In the genomic region with DNA sequence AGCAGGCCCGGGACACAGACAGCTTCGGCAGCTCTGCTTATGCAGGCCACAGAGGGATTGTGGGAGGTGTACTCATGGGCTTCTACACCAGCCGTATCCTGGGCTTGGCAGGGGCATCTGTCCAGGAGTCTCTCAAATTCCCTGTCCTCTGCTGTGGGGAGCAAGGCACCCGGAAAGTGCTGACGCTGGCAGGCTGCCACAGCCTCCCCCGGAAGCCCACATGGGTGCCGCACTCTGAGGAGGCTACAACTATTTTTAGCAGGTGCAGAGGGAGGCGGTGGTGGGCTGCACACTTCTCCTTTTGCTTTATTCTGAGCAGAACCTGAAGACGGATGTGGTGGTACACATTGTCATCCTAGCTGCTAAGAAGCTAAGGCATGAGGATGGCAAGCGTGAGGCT, we compare ENCODE assay signal across 8 mouse cellular contexts. TPM values are rescaled to one million over a fixed set of nuclear protein-coding genes. Genes with fewer than 3 reads are reported as not detected.
A peak's percentile ranks its signal among the peaks of the same experiment; 100 is the strongest.
DNase-seq lines count a peak whose midpoint lies in the region; ATAC-seq and TF ChIP-seq lines count a peak whose summit lies in the region.

No protein-coding gene starts in this region.

- WGBS in lung, postnatal 0 days: 45% methylated on average over 10 of the region's 10 CpGs
- 55% methylated on average over 10 of the region's 10 CpGs for WGBS in lung, embryonic 16.5 days

- no peak for TF ChIP-seq CTCF in lung, postnatal 0 days (IDR thresholded peaks at IDR 0.05)

- no peaks in the 10 kb centered on the region for H3K9me3 ChIP-seq in lung, postnatal 0 days (ENCODE audit: low read length)
- H3K9me3 ChIP-seq in lung, embryonic 16.5 days (ENCODE audit: control insufficient read depth, low read length): no peaks in the 10 kb centered on the region; the same call in 1 of the 2 replicates

- ATAC-seq in lung, postnatal 0 days: no peak
- ATAC-seq in lung, embryonic 16.5 days (ENCODE audit: low read depth): 0 out of 2 replicates have a peak, but pooled peaks have one; percentile 28

- TF ChIP-seq EP300 in lung, postnatal 0 days (IDR thresholded peaks at IDR 0.05): no peak

- DNase-seq in lung, adult 18-20 months: peak; percentile 17 to 50
- DNase-seq in lung, postnatal 0 days (ENCODE audit: low spot score): no peak
- peak; percentile 10 to 16 for DNase-seq in heart, postnatal 14 days
- DNase-seq in spleen, postnatal 14 days (ENCODE audit: low spot score in 2 of 2): peak; percentile 61 to 64
- DNase-seq in testis, postnatal 10 days (ENCODE audit: low spot score): no peak
- no peak for DNase-seq in adrenal gland, adult 8-10 months
- DNase-seq in testis, postnatal 14 days (ENCODE audit: low spot score): no peak

- no peak overlapping the region for H3K27ac ChIP-seq in lung, postnatal 0 days (ENCODE audit: low read length)
- H3K27ac ChIP-seq in lung, embryonic 16.5 days (ENCODE audit: low read length): no peak overlapping the region

- H3K27me3 ChIP-seq in lung, postnatal 0 days (replicated peaks; ENCODE audit: insufficient read depth, low read length): no peaks in the 10 kb centered on the region
- H3K27me3 ChIP-seq in lung, embryonic 16.5 days (ENCODE audit: control insufficient read depth, insufficient read depth, low read depth, low read length): no peaks in the 10 kb centered on the region

- no peaks in the 10 kb centered on the region for H3K36me3 ChIP-seq in lung, postnatal 0 days (ENCODE audit: insufficient read depth, low read length)
- H3K36me3 ChIP-seq in lung, embryonic 16.5 days (ENCODE audit: control insufficient read depth, insufficient read depth, low read length): no peaks in the 10 kb centered on the region

- H3K4me3 ChIP-seq in lung, postnatal 0 days (ENCODE audit: low read depth, low read length): no peak overlapping the region
- no peak overlapping the region for H3K4me3 ChIP-seq in lung, embryonic 16.5 days (ENCODE audit: low read length)

- no peak overlapping the region for H3K9ac ChIP-seq in lung, postnatal 0 days (replicated peaks; ENCODE audit: low read depth)
- no peak overlapping the region for H3K9ac ChIP-seq in lung, embryonic 16.5 days (ENCODE audit: low read length)

- no peak overlapping the region for H3K4me2 ChIP-seq in lung, postnatal 0 days (replicated peaks; ENCODE audit: low read depth, low read length)
- no peak overlapping the region for H3K4me2 ChIP-seq in lung, embryonic 16.5 days (ENCODE audit: low read depth, low read length)

- no peaks in the 10 kb centered on the region for H3K4me1 ChIP-seq in lung, postnatal 0 days (ENCODE audit: insufficient read depth, low read depth, low read length)
- H3K4me1 ChIP-seq in lung, embryonic 16.5 days (replicated peaks; ENCODE audit: control insufficient read depth, insufficient read depth, low read length): no peaks in the 10 kb centered on the region

- intact Hi-C loops in heart, postnatal 14 days (cut with DNase I): no loop called here

RNA-seq across cellular contexts. Expression of a gene that starts 52.4 kb away (rescaled TPM):
- 2.1 and 2.3 TPM in 2 replicates for polyA plus RNA-seq in lung, postnatal 0 days (2015; fragmentation: Nextera tagmentation; extraction: Ambion mirVana)
- total RNA-seq in heart, postnatal 14 days (2021): 1 to 10 TPM in 1 of 2 experiments, under 1 TPM in 1; 0.41 to 2.0 TPM
- polyA plus RNA-seq in lung, embryonic 16.5 days (2015; fragmentation: Nextera tagmentation; extraction: Ambion mirVana): 0.74 and 1.1 TPM in 2 replicates
- 1 to 10 TPM in 1 of 4 experiments, under 1 TPM in 3; 0.49 to 1.3 (median 0.85) TPM for total RNA-seq in adrenal gland, adult 8-10 months (2022)

Comparison
In these comparisons a context has a peak if more than half of its experiments do, and no peak if none do; other contexts are left out.
1. DNase-seq: peak in lung, adult 18-20 months (2 of 2), heart, postnatal 14 days (2 of 2) and spleen, postnatal 14 days (2 of 2); none in lung, postnatal 0 days (single experiment), testis, postnatal 10 days (single experiment), adrenal gland, adult 8-10 months (single experiment) and testis, postnatal 14 days (single experiment).